Mouse (Mus musculus): ENCODE measurements around the gene B230219D22Rik.

GRCm38 (mm10) chr13:55721995-55722394 is 29.1 kb downstream of the B230219D22Rik start:
- no peak for TF ChIP-seq POLR2A (IDR thresholded peaks at IDR 0.05; ENCODE audit: borderline replicate concordance, extremely low read depth, insufficient read depth, insufficient read length, poor library complexity, severe bottlenecking)
- TF ChIP-seq CTCF (IDR thresholded peaks at IDR 0.05; ENCODE audit: borderline replicate concordance, extremely low read depth, insufficient read depth, insufficient read length), result no peak
